Mouse (Mus musculus) limb, embryonic 14.5 days (tissue): ENCODE measurements around the gene Gdf7. TPM values are rescaled to one million over a fixed set of nuclear protein-coding genes. Genes with fewer than 3 reads are reported as not detected.

Experiments
- ATAC-seq: fragments of 200-750 bp; cut with Nextera tagmentation; 2 replicates; pipeline ENCODE4 v1.8.0; 2017; ENCODE audit warnings: low read depth, moderate number of reproducible peaks, moderate TSS enrichment; ENCODE audit not compliant: low FRiP score
- DNase-seq: peaks from one replicate; pipeline ENCODE4 v3.0.0-alpha.2; 2015; ENCODE audit warnings: low spot score
- H3K27ac ChIP-seq: fragments of 300-500 bp; sonication (generic); replicated peaks from 2 replicates; pipeline ENCODE4 v1.5.1; 2014; ENCODE audit warnings: low read depth, mild to moderate bottlenecking, low read length, moderate library complexity, mixed read lengths
- H3K27me3 ChIP-seq: fragments of 300-500 bp; sonication (generic); 2 replicates; pipeline ENCODE4 v1.6.1; 2014; ENCODE audit warnings: low read length, mixed read lengths; ENCODE audit not compliant: control insufficient read depth, insufficient read depth
- H3K36me3 ChIP-seq: fragments of 300-500 bp; sonication (generic); 2 replicates; pipeline ENCODE4 v1.6.1; 2014; ENCODE audit warnings: mild to moderate bottlenecking, low read length, moderate library complexity, mixed read lengths; ENCODE audit not compliant: control insufficient read depth, insufficient read depth
- H3K4me1 ChIP-seq: fragments of 300-500 bp; sonication (generic); 2 replicates; pipeline ENCODE4 v1.6.1; 2014; ENCODE audit warnings: antibody characterized with exemption, low read length, mixed read lengths; ENCODE audit not compliant: control insufficient read depth, insufficient read depth
- H3K4me2 ChIP-seq: fragments of 300-500 bp; sonication (generic); replicated peaks from 2 replicates; pipeline ENCODE4 v1.6.1; 2014; ENCODE audit warnings: low read depth, mild to moderate bottlenecking, low read length, moderate library complexity; ENCODE audit not compliant: severe bottlenecking
- H3K4me3 ChIP-seq: fragments of 300-500 bp; sonication (generic); replicated peaks from 2 replicates; pipeline ENCODE4 v1.5.1; 2014; ENCODE audit warnings: low read length
- H3K9ac ChIP-seq: fragments of 300-500 bp; sonication (generic); 2 replicates; pipeline ENCODE4 v1.6.1; 2014; ENCODE audit warnings: mild to moderate bottlenecking, low read depth, low read length, moderate library complexity; ENCODE audit not compliant: severe bottlenecking
- H3K9me3 ChIP-seq: fragments of 300-500 bp; sonication (generic); 2 replicates; pipeline ENCODE4 v1.6.1; 2016; ENCODE audit warnings: low read length; ENCODE audit not compliant: control insufficient read depth
- POLR2A ChIP-seq: fragments of 200-500 bp; IDR thresholded peaks from 2 replicates; pipeline ENCODE4 v1.8.0; 2012; ENCODE audit warnings: inconsistent platforms, mild to moderate bottlenecking, moderate library complexity, borderline replicate concordance; ENCODE audit not compliant: insufficient read depth, insufficient read length; ENCODE audit errors: extremely low read depth
- WGBS: fragments of 180-500 bp; shearing (Covaris S2); extraction: QIAGEN DNeasy Blood & Tissue Kit; methylation state at CpG from one replicate; pipeline ENCODE4 v1.1.7; 2014; 5-methylcytosine and 5-hydroxymethylcytosine counted together
- polyA plus RNA-seq, 2 experiments: library from polyadenylated mRNA; depleted of rRNA in 1 of 2; stranded (reverse) in 1 of 2; unstranded in 1 of 2; fragments of >200 nt; fragmentation: Nextera tagmentation in 1 of 2; extraction: Ambion mirVana in 1 of 2; gene quantifications; 2 replicates each; pipeline versions ENCODE4 v1.2.1 to v1.2.3; 2012 to 2014

Gdf7 gene
- polyA plus RNA-seq, 2 experiments: 0.34 to 0.62 TPM

GRCm38 (mm10) chr12:8326825-8327674 is 25.3 kb upstream of the Gdf7 start:
- Histone ChIP-seq H3K9ac (peak overlapping the region; percentile 25), H3K27me3 (no peaks in the 10 kb centered on the region), H3K4me3 (no peak overlapping the region), H3K4me2 (no peak overlapping the region), H3K36me3 (peaks cover 30% of the 10 kb centered on the region), H3K4me1 (peaks cover 9% of the 10 kb centered on the region; the same call in 1 of the 2 replicates), H3K27ac (0 out of 2 replicates have a peak overlapping the region, but pooled peaks have one; percentile 9), H3K9me3 (no peaks in the 10 kb centered on the region)
- WGBS: 37% methylated on average over 17 of the region's 17 CpGs
- ATAC-seq (peak; percentile 90), DNase-seq (peak; percentile 90)
- no peak for TF ChIP-seq POLR2A

DNA sequence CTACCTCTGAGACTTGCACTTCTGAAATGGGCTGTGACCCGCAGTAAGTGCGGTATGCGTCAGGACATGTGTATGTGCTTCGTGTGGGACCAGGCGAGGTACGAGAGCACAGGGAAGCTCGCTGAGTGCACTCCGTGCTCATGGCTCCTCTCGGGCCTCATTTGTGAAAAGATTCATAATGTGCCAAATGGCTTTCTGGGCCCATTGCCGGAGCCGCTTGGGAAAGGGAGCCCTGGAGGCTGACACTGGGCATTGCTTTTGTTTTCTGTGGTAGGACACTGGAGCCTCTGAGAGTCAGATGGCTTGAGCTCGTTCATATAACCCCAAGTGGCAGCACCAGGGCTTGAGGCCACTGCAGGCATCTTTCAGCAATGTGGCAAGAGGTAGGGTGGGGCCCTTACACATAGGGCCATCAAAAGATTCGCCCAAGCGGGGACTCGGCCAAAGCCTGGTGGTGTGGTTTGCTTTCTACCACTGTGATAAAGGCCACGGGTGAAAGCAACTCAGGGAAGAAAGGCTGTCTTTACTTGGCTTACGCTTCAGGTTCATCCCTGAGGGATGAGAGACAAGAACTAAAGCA is 24.3 kb upstream of the Gdf7 start:
- peaks cover 32% of the 10 kb centered on the region for H3K36me3 ChIP-seq
- H3K27ac ChIP-seq: no peak overlapping the region
- no peaks in the 10 kb centered on the region for H3K27me3 ChIP-seq
- H3K9ac ChIP-seq: no peak overlapping the region
- no peak overlapping the region for H3K4me3 ChIP-seq
- DNase-seq: no peak
- no peak overlapping the region for H3K4me2 ChIP-seq
- peaks cover 9% of the 10 kb centered on the region; the same call in 1 of the 2 replicates for H3K4me1 ChIP-seq
- H3K9me3 ChIP-seq: no peaks in the 10 kb centered on the region
- no peak for ATAC-seq
- 90% methylated on average over 17 of the region's 17 CpGs for WGBS
- no peak for TF ChIP-seq POLR2A

DNA sequence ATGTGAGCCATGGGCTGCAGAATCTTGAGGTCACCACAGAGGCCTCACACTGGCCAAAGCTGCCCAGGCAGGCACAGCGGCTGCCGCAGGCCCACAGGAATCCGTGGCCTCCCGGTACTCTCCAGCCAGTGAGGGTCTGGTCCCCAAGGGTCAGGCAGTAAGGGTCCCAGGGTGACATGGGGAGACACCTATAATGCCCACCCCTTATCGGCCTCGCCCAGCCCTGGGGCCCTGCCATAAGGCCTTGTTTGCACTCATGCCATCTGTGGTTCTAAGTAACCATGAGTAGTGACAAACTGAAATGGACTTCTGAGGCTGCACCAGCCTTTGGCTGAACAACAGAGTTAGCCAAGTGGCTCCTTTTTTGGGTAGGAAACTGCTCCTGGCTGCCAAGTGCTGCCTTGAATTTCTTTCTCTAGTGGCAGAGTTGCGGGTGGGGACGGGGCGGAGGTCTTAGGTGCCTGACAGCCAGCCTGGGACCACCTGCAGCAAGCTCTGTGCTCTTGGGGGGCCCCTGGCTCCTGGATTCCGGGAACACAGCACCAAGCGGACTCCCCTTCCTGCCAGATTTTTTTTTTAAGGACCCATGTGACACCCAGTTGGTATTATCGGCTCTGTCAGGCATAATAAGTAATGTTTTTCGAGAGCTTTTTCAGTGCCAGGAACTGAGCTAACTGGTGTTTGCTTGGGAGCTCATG is 23.6 kb upstream of the Gdf7 start:
- WGBS: 91% methylated on average over 12 of the region's 13 CpGs
- H3K27ac ChIP-seq: no peak overlapping the region
- H3K4me3 ChIP-seq: no peak overlapping the region
- H3K9me3 ChIP-seq: no peaks in the 10 kb centered on the region
- H3K27me3 ChIP-seq: no peaks in the 10 kb centered on the region
- H3K36me3 ChIP-seq: peaks cover 35% of the 10 kb centered on the region
- H3K4me2 ChIP-seq: no peak overlapping the region
- TF ChIP-seq POLR2A: no peak
- H3K9ac ChIP-seq: no peak overlapping the region
- peaks cover 9% of the 10 kb centered on the region; the same call in 1 of the 2 replicates for H3K4me1 ChIP-seq
- ATAC-seq: no peak
- no peak for DNase-seq

GRCm38 (mm10) chr12:8324086-8324485 is 22.3 kb upstream of the Gdf7 start:
- no peak overlapping the region for H3K4me2 ChIP-seq
- no peak overlapping the region for H3K9ac ChIP-seq
- no peaks in the 10 kb centered on the region for H3K9me3 ChIP-seq
- DNase-seq (no peak), ATAC-seq (no peak)
- peaks cover 36% of the 10 kb centered on the region for H3K36me3 ChIP-seq
- H3K4me3 ChIP-seq: no peak overlapping the region
- WGBS: 80% methylated on average over 10 of the region's 10 CpGs
- H3K27me3 ChIP-seq: no peaks in the 10 kb centered on the region
- H3K4me1 ChIP-seq: peaks cover 11% of the 10 kb centered on the region; the same call in 1 of the 2 replicates
- no peak for TF ChIP-seq POLR2A
- no peak overlapping the region for H3K27ac ChIP-seq

DNA sequence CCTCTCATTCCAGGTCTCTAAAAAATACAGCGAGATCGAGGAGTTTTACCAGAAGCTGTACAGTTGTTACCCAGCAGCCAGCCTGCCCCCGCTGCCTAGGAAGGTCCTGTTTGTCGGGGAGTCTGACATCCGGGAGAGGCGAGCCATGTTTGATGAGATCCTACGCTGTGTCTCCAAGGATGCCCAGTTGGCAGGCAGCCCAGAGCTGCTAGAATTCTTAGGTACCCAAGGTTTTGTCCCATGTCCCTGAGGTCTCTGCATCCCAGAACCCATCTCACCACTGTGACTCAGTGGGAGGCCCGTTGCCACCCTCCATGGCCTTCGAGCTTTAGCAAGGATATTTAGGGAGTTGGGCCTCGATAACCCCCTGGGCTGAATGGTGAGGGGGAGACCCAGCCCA is 19.8 kb upstream of the Gdf7 start:
- TF ChIP-seq POLR2A: no peak
- H3K4me1 ChIP-seq: 0 out of 2 replicates have a peak, but pooled peaks cover 2% of the 10 kb centered on the region
- no peak overlapping the region for H3K27ac ChIP-seq
- DNase-seq (no peak), ATAC-seq (no peak)
- no peak overlapping the region for H3K9ac ChIP-seq
- 94% methylated on average over 10 of the region's 10 CpGs for WGBS
- H3K4me2 ChIP-seq: no peak overlapping the region
- peaks cover 49% of the 10 kb centered on the region for H3K36me3 ChIP-seq
- H3K4me3 ChIP-seq: no peak overlapping the region
- H3K9me3 ChIP-seq: no peaks in the 10 kb centered on the region
- no peaks in the 10 kb centered on the region for H3K27me3 ChIP-seq
